Mouse (Mus musculus): ENCODE data around the gene Rpl24. TPM values are rescaled to one million over a fixed set of nuclear protein-coding genes. Genes with fewer than 3 reads are reported as not detected.

Gene Rpl24
- polyA plus RNA-seq, 1 experiment from 2014 or later: 731 TPM

DNA sequence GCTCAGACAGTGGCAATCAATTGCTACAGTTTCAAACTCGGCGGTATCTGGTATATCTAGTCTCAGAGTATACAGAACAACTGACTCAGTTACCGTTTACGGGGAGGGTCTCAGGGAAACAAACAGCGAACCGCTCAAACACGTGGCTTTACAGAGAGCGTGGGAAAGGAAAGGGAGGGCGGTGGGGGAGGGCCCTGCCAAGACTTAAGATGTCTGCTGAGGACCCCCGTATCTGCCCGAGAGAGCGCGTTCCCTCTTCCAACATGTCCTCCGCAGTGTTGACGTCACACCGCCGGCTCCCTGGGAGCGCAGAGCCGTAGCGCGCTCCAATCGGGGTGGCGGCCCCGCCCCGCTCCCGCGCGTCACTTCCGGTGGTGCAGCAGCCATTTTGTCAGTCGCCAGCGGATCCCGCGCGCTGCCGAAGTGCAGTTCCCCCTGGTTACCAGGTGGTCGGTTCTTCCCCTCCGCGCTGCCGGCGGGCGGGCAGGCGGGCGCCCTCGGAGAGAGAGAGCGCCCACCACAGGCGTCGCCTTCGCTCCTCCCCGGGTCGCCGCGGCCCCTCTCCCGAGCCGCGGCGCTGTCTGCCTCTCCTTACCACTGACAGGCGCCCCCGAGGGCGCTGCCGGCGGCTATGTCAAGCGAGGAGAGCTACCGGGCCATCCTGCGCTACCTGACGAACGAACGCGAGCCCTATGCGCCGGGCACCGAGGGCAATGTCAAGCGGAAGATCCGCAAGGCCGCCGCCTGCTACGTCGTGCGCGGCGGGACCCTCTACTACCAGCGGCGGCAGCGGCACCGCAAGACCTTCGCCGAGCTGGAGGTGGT lies 7.6 kb downstream of the Rpl24 start, which contains the start of gene Zbtb11:
Gene Zbtb11 (plus strand): TSS at position 453 of the 825 bp plus-strand sequence.
- H3K36me3 ChIP-seq: peaks cover 50% of the 10 kb centered on the region
- WGBS: under 1% methylated on average over 86 of the region's 86 CpGs

GRCm38 (mm10) chr16:55974256-55974902 lies 8.3 kb downstream of the Rpl24 start:
- Histone ChIP-seq H3K27ac (peak overlapping the region; percentile 92), H3K4me3 (peak overlapping the region; percentile 99), H3K9me3 (no peaks in the 10 kb centered on the region), H3K27me3 (ENCODE audit: insufficient read depth, poor library complexity, severe bottlenecking) (no peaks in the 10 kb centered on the region), H3K4me1 (replicated peaks) (peaks cover 29% of the 10 kb centered on the region), H3K36me3 (peaks cover 43% of the 10 kb centered on the region)
- WGBS: under 1% methylated on average over 55 of the region's 55 CpGs
- peak; percentile 84 for DNase-seq (ENCODE audit: low spot score)

More for the DNA sequence above, 7.6 kb downstream of the Rpl24 start, which contains the start of gene Zbtb11:
- no peaks in the 10 kb centered on the region for H3K27me3 ChIP-seq (ENCODE audit: insufficient read depth, poor library complexity, severe bottlenecking)
- H3K4me3 ChIP-seq: peak within 1 kb of the TSS; percentile 99
- H3K27ac ChIP-seq: peak within 1 kb of the TSS; percentile 92
- no peaks in the 10 kb centered on the region for H3K9me3 ChIP-seq
- peak; percentile 99 for DNase-seq (ENCODE audit: low spot score)
- H3K4me1 ChIP-seq (replicated peaks): peaks cover 29% of the 10 kb centered on the region

GRCm38 (mm10) chr16:55974903-55975285 lies 8.8 kb downstream of the Rpl24 start:
- no peaks in the 10 kb centered on the region for H3K27me3 ChIP-seq (ENCODE audit: insufficient read depth, poor library complexity, severe bottlenecking)
- no peaks in the 10 kb centered on the region for H3K9me3 ChIP-seq
- no peak for DNase-seq (ENCODE audit: low spot score)
- peak overlapping the region; percentile 92 for H3K27ac ChIP-seq
- peaks cover 25% of the 10 kb centered on the region for H3K4me1 ChIP-seq (replicated peaks)
- peaks cover 38% of the 10 kb centered on the region for H3K36me3 ChIP-seq
- peak overlapping the region; percentile 99 for H3K4me3 ChIP-seq
- WGBS: 15% methylated on average over 14 of the region's 14 CpGs

- whole genome bisulfite sequencing: 95% methylated on average over 3 of the region's 3 CpGs
- peaks cover 81% of the 10 kb centered on the region for H3K36me3 ChIP-seq
- H3K9me3 ChIP-seq: no peaks in the 10 kb centered on the region
- H3K4me1 ChIP-seq (replicated peaks): no peaks in the 10 kb centered on the region
- H3K27me3 ChIP-seq (ENCODE audit: insufficient read depth, poor library complexity, severe bottlenecking): no peaks in the 10 kb centered on the region
- no peak overlapping the region for H3K4me3 ChIP-seq
- DNase-seq (ENCODE audit: low spot score): no peak
- no peak overlapping the region for H3K27ac ChIP-seq
These were observed 19.9 kb downstream of the Rpl24 start for GRCm38 (mm10) chr16:55986001-55986400.

- Histone ChIP-seq H3K4me1 (replicated peaks) (no peaks in the 10 kb centered on the region), H3K36me3 (peaks cover 77% of the 10 kb centered on the region), H3K27me3 (ENCODE audit: insufficient read depth, poor library complexity, severe bottlenecking) (no peaks in the 10 kb centered on the region), H3K4me3 (no peak overlapping the region), H3K27ac (no peak overlapping the region), H3K9me3 (no peaks in the 10 kb centered on the region)
- 96% methylated on average over 4 of the region's 4 CpGs for WGBS
- no peak for DNase-seq (ENCODE audit: low spot score)
These were observed 24.2 kb downstream of the Rpl24 start for GRCm38 (mm10) chr16:55990311-55990710.

GRCm38 (mm10) chr16:55994235-55994634 lies 28.2 kb downstream of the Rpl24 start:
- Histone ChIP-seq H3K27me3 (ENCODE audit: insufficient read depth, poor library complexity, severe bottlenecking) (no peaks in the 10 kb centered on the region), H3K27ac (no peak overlapping the region), H3K9me3 (no peaks in the 10 kb centered on the region), H3K36me3 (peaks cover 82% of the 10 kb centered on the region), H3K4me3 (no peak overlapping the region), H3K4me1 (replicated peaks) (no peaks in the 10 kb centered on the region)
- 94% methylated on average over 2 of the region's 2 CpGs for WGBS
- no peak for DNase-seq (ENCODE audit: low spot score)

- Histone ChIP-seq H3K27ac (no peak overlapping the region), H3K27me3 (ENCODE audit: insufficient read depth, poor library complexity, severe bottlenecking) (no peaks in the 10 kb centered on the region), H3K4me3 (no peak overlapping the region), H3K4me1 (replicated peaks) (no peaks in the 10 kb centered on the region), H3K9me3 (no peaks in the 10 kb centered on the region), H3K36me3 (peaks cover 78% of the 10 kb centered on the region)
- 96% methylated on average over 11 of the region's 11 CpGs for WGBS
- no peak for DNase-seq (ENCODE audit: low spot score)
These were observed 40.7 kb downstream of the Rpl24 start for GRCm38 (mm10) chr16:56006798-56007197.

GRCm38 (mm10) chr16:56008862-56009261 lies 42.8 kb downstream of the Rpl24 start:
- Histone ChIP-seq H3K36me3 (peaks cover 77% of the 10 kb centered on the region), H3K4me3 (no peak overlapping the region), H3K4me1 (replicated peaks) (no peaks in the 10 kb centered on the region), H3K9me3 (peaks cover 5% of the 10 kb centered on the region; the same call in 1 of the 2 replicates), H3K27ac (no peak overlapping the region), H3K27me3 (ENCODE audit: insufficient read depth, poor library complexity, severe bottlenecking) (no peaks in the 10 kb centered on the region)
- no peak for DNase-seq (ENCODE audit: low spot score)
- 98% methylated on average over 1 of the region's 1 CpGs for WGBS

- DNase-seq (ENCODE audit: low spot score): no peak
- Histone ChIP-seq H3K9me3 (peaks cover 7% of the 10 kb centered on the region; the same call in 1 of the 2 replicates), H3K27me3 (ENCODE audit: insufficient read depth, poor library complexity, severe bottlenecking) (no peaks in the 10 kb centered on the region), H3K4me3 (no peak overlapping the region), H3K4me1 (replicated peaks) (no peaks in the 10 kb centered on the region), H3K27ac (no peak overlapping the region), H3K36me3 (peaks cover 64% of the 10 kb centered on the region)
- 86% methylated on average over 10 of the region's 10 CpGs for WGBS
These were observed 47.0 kb downstream of the Rpl24 start for GRCm38 (mm10) chr16:56012789-56013743.

GRCm38 (mm10) chr16:56014076-56014475 lies 48.0 kb downstream of the Rpl24 start:
- Histone ChIP-seq H3K27ac (no peak overlapping the region), H3K36me3 (peaks cover 67% of the 10 kb centered on the region), H3K4me3 (no peak overlapping the region), H3K4me1 (replicated peaks) (no peaks in the 10 kb centered on the region), H3K9me3 (peaks cover 7% of the 10 kb centered on the region; the same call in 1 of the 2 replicates), H3K27me3 (ENCODE audit: insufficient read depth, poor library complexity, severe bottlenecking) (no peaks in the 10 kb centered on the region)
- DNase-seq (ENCODE audit: low spot score): no peak
- 93% methylated on average over 7 of the region's 7 CpGs for WGBS

DNA sequence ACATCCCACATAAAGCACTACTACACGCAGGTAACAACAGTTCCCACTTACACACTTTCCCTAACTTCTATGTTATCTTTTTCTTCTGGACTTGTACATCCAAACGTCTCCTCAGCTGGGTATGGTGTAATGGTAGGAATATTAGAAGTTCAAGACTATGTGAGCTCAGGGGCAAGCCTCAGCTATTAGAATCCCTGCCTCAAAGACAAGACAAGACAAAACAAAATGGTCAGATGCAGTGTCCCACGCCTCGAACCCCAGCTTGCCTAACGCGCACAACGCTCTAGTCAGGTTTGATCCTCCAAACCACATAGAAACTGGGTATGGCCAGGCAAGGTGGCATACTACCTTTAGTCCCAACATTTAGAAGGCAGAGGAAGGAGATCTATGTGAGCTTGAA lies 53.6 kb downstream of the Rpl24 start:
- no peaks in the 10 kb centered on the region for H3K27me3 ChIP-seq (ENCODE audit: insufficient read depth, poor library complexity, severe bottlenecking)
- H3K4me3 ChIP-seq: no peak overlapping the region
- DNase-seq (ENCODE audit: low spot score): no peak
- no peaks in the 10 kb centered on the region for H3K4me1 ChIP-seq (replicated peaks)
- no peak overlapping the region for H3K27ac ChIP-seq
- peaks cover 2% of the 10 kb centered on the region; the same call in 1 of the 2 replicates for H3K9me3 ChIP-seq
- peaks cover 80% of the 10 kb centered on the region for H3K36me3 ChIP-seq
- WGBS: 98% methylated on average over 7 of the region's 7 CpGs
